Mouse (Mus musculus) layer of hippocampus, adult 2 months (tissue): ENCODE measurements around the gene Wdr83. TPM values are rescaled to one million over a fixed set of nuclear protein-coding genes. Genes with fewer than 3 reads are reported as not detected.
"Not testable (repeated sequence)": the region's sequence is repeated elsewhere in the genome, so short reads cannot be mapped to it uniquely, and the experiment has no call there.

Source experiments
- DNase-seq, 2 experiments: peaks; one replicate each; pipeline ENCODE4 v3.0.0; 2022; ENCODE audit warnings: low spot score in 2 of 2
- H3K27ac ChIP-seq: fragments of 200-600 bp; 2 replicates; pipeline ENCODE4 v1.8.1; 2022
- H3K4me3 ChIP-seq: fragments of 200-600 bp; 2 replicates; pipeline ENCODE4 v1.8.1; 2022; ENCODE audit warnings: mild to moderate bottlenecking
- CTCF ChIP-seq: fragments of 200-600 bp; conservative IDR thresholded peaks from 2 replicates; pipeline ENCODE4 v1.8.1; 2022; ENCODE audit warnings: antibody characterized with exemption, mild to moderate bottlenecking, moderate library complexity
- long read RNA-seq, 2 experiments: library from polyadenylated mRNA; stranded (forward); transcript quantifications; one replicate each; pipeline ENCODE4 v2.0.0; 2021; ENCODE audit warnings: borderline mapping rate in 2 of 2
- total RNA-seq, 2 experiments: library from RNA; stranded (reverse); gene quantifications; 2 replicates each; pipeline ENCODE4 v1.2.3; 2021

Gene Wdr83
- 10 to 100 TPM; 26.7 to 29.0 TPM for total RNA-seq
- long read RNA-seq, experiment 1, transcript Wdr83-201 (9 exons, 1,238 nt): major isoform, 8 of 17 reads
- long read RNA-seq, experiment 1, partial matches to known transcripts: 3 of 17 reads
- long read RNA-seq, experiment 1, other reads (novel, unspliced or antisense): 1 of 17 reads
- long read RNA-seq, experiment 2, transcript Wdr83-201 (9 exons, 1,238 nt): major isoform, 9 of 18 reads
- long read RNA-seq, experiment 2, partial matches to known transcripts: 1 of 18 reads
- long read RNA-seq, experiment 2, other reads (novel, unspliced or antisense): 2 of 18 reads

GRCm38 (mm10) chr8:85081216-85081555 lies at the start of gene Wdr83:
Gene Wdr83, minus strand, starts transcription at chr8:85081306.
- peak within 1 kb of the TSS; percentile 94 for H3K4me3 ChIP-seq
- no peak for DNase-seq
- no peak for TF ChIP-seq CTCF
- peak within 1 kb of the TSS; percentile 95 for H3K27ac ChIP-seq

- no peak for TF ChIP-seq CTCF
- H3K4me3 ChIP-seq: no peak overlapping the region
- DNase-seq: no peak
- no peak overlapping the region for H3K27ac ChIP-seq
Observed at GRCm38 (mm10) chr8:85123691-85124090, 42.6 kb upstream of the Wdr83 start.

- no peak for DNase-seq
- H3K27ac ChIP-seq: no peak within 1 kb of the TSS
- TF ChIP-seq CTCF: no peak
- H3K4me3 ChIP-seq: no peak within 1 kb of the TSS
Observed at GRCm38 (mm10) chr8:85122995-85123394, 41.9 kb upstream of the Wdr83 start, which contains the start of gene Zfp791. Gene Zfp791, minus strand, starts transcription at chr8:85123095.

- not testable (repeated sequence) for DNase-seq, H3K27ac ChIP-seq, H3K4me3 ChIP-seq
Observed at GRCm38 (mm10) chr8:85120251-85120650, 39.1 kb upstream of the Wdr83 start.

GRCm38 (mm10) chr8:85119052-85119981 lies 38.2 kb upstream of the Wdr83 start:
- DNase-seq: peak; percentile 66 to 76
- Histone ChIP-seq H3K4me3 (peak overlapping the region; percentile 84), H3K27ac (peak overlapping the region; percentile 73)
- TF ChIP-seq CTCF: peak; percentile 68

- no peak for TF ChIP-seq CTCF
Observed at GRCm38 (mm10) chr8:85116984-85117383, 35.9 kb upstream of the Wdr83 start.

GRCm38 (mm10) chr8:85115501-85115900 lies 34.4 kb upstream of the Wdr83 start:
- DNase-seq: no peak
- Histone ChIP-seq H3K27ac (no peak overlapping the region), H3K4me3 (no peak overlapping the region)
- no peak for TF ChIP-seq CTCF

More at GRCm38 (mm10) chr8:85116984-85117383, 35.9 kb upstream of the Wdr83 start:
- no peak for DNase-seq
- H3K27ac ChIP-seq: no peak overlapping the region
- H3K4me3 ChIP-seq: no peak overlapping the region

- H3K27ac ChIP-seq: no peak overlapping the region
- no peak for TF ChIP-seq CTCF
- DNase-seq: no peak
Observed at GRCm38 (mm10) chr8:85113241-85113640, 32.1 kb upstream of the Wdr83 start.

GRCm38 (mm10) chr8:85100076-85100665 lies 19.1 kb upstream of the Wdr83 start:
- Histone ChIP-seq H3K4me3 (no peak overlapping the region), H3K27ac (no peak overlapping the region)
- no peak for TF ChIP-seq CTCF
- no peak for DNase-seq

More at GRCm38 (mm10) chr8:85113241-85113640, 32.1 kb upstream of the Wdr83 start:
- H3K4me3 ChIP-seq: no peak overlapping the region

GRCm38 (mm10) chr8:85096850-85097249 lies 15.7 kb upstream of the Wdr83 start:
- no peak for TF ChIP-seq CTCF
- Histone ChIP-seq H3K27ac (no peak overlapping the region), H3K4me3 (no peak overlapping the region)
- no peak for DNase-seq

GRCm38 (mm10) chr8:85096196-85096595 lies 15.1 kb upstream of the Wdr83 start:
- TF ChIP-seq CTCF: no peak
- no peak overlapping the region for H3K27ac ChIP-seq
- no peak for DNase-seq
- no peak overlapping the region for H3K4me3 ChIP-seq

GRCm38 (mm10) chr8:85095566-85095965 lies 14.5 kb upstream of the Wdr83 start:
- DNase-seq: no peak
- Histone ChIP-seq H3K4me3 (no peak overlapping the region), H3K27ac (no peak overlapping the region)
- TF ChIP-seq CTCF: no peak

- DNase-seq: no peak
- no peak overlapping the region for H3K27ac ChIP-seq
- TF ChIP-seq CTCF: no peak
- no peak overlapping the region for H3K4me3 ChIP-seq
Observed at GRCm38 (mm10) chr8:85095051-85095450, 13.9 kb upstream of the Wdr83 start.
